Mouse (Mus musculus) neural tube, embryonic 13.5 days (tissue): Measurements from ENCODE around the gene Cxcr6. TPM values are rescaled to one million over a fixed set of nuclear protein-coding genes. Genes with fewer than 3 reads are reported as not detected.

ENCODE experiments used
- ATAC-seq: fragments of 200-750 bp; cut with Nextera tagmentation; 2 replicates; pipeline ENCODE4 v1.8.0; 2017; ENCODE audit warnings: low read depth, mild to moderate bottlenecking, moderate TSS enrichment, moderate library complexity
- H3K27ac ChIP-seq: fragments of 300-500 bp; sonication (generic); replicated peaks from 2 replicates; pipeline ENCODE4 v1.5.1; 2015; ENCODE audit warnings: moderate library complexity, mild to moderate bottlenecking, inconsistent platforms
- H3K27me3 ChIP-seq: fragments of 300-500 bp; sonication (generic); 2 replicates; pipeline ENCODE4 v1.6.1; 2015; ENCODE audit warnings: mild to moderate bottlenecking, inconsistent platforms
- H3K36me3 ChIP-seq: fragments of 300-500 bp; sonication (generic); 2 replicates; pipeline ENCODE4 v1.6.1; 2015; ENCODE audit warnings: mild to moderate bottlenecking, inconsistent platforms
- H3K4me1 ChIP-seq: fragments of 300-500 bp; sonication (generic); replicated peaks from 2 replicates; pipeline ENCODE4 v1.6.1; 2015; ENCODE audit warnings: inconsistent platforms
- H3K4me2 ChIP-seq: fragments of 300-500 bp; sonication (generic); 2 replicates; pipeline ENCODE4 v1.6.1; 2015; ENCODE audit warnings: inconsistent platforms, mild to moderate bottlenecking, moderate library complexity
- H3K4me3 ChIP-seq: fragments of 300-500 bp; sonication (generic); 2 replicates; pipeline ENCODE4 v1.5.1; 2015; ENCODE audit warnings: mild to moderate bottlenecking, inconsistent platforms
- H3K9ac ChIP-seq: fragments of 300-500 bp; sonication (generic); 2 replicates; pipeline ENCODE4 v1.6.1; 2015; ENCODE audit warnings: moderate library complexity, mild to moderate bottlenecking, inconsistent platforms
- H3K9me3 ChIP-seq: fragments of 300-500 bp; sonication (generic); 2 replicates; pipeline ENCODE4 v1.6.1; 2016; ENCODE audit warnings: inconsistent platforms
- WGBS: fragments of 180-500 bp; shearing (Covaris S2); methylation state at CpG from one replicate; pipeline ENCODE4 v1.1.7; 2015; 5-methylcytosine and 5-hydroxymethylcytosine counted together
- polyA plus RNA-seq: library from polyadenylated mRNA; unstranded; fragments of >200 nt; fragmentation: Nextera tagmentation; extraction: Ambion mirVana; gene quantifications from 2 replicates; pipeline ENCODE4 v1.2.1, GENCODE M21; 2015

The Cxcr6 gene
- polyA plus RNA-seq, 1 experiment from 2014 or later: 0.20 TPM

GRCm38 (mm10) chr9:123828916-123829315 lies 22.6 kb downstream of the Cxcr6 start:
- H3K9me3 ChIP-seq: no peaks in the 10 kb centered on the region
- ATAC-seq: no peak
- WGBS: 95% methylated on average over 4 of the region's 4 CpGs
- H3K36me3 ChIP-seq: peaks cover 58% of the 10 kb centered on the region
- H3K9ac ChIP-seq: no peak overlapping the region
- no peak overlapping the region for H3K4me2 ChIP-seq
- no peaks in the 10 kb centered on the region for H3K27me3 ChIP-seq
- no peak overlapping the region for H3K27ac ChIP-seq
- H3K4me3 ChIP-seq: no peak overlapping the region
- H3K4me1 ChIP-seq: no peaks in the 10 kb centered on the region

- 97% methylated on average over 3 of the region's 3 CpGs for whole genome bisulfite sequencing
- peaks cover 54% of the 10 kb centered on the region for H3K36me3 ChIP-seq
- ATAC-seq: no peak
These were observed 29.6 kb downstream of the Cxcr6 start for GRCm38 (mm10) chr9:123835851-123836250.

GRCm38 (mm10) chr9:123840243-123840642 lies 34.0 kb downstream of the Cxcr6 start:
- H3K4me3 ChIP-seq: no peak overlapping the region
- ATAC-seq: no peak
- no peak overlapping the region for H3K4me2 ChIP-seq
- peaks cover 40% of the 10 kb centered on the region for H3K36me3 ChIP-seq
- no peak overlapping the region for H3K9ac ChIP-seq
- H3K9me3 ChIP-seq: no peaks in the 10 kb centered on the region
- H3K27me3 ChIP-seq: no peaks in the 10 kb centered on the region
- H3K27ac ChIP-seq: no peak overlapping the region
- 91% methylated on average over 6 of the region's 6 CpGs for WGBS
- H3K4me1 ChIP-seq: no peaks in the 10 kb centered on the region

More at GRCm38 (mm10) chr9:123835851-123836250, 29.6 kb downstream of the Cxcr6 start:
- Histone ChIP-seq H3K4me1 (no peaks in the 10 kb centered on the region), H3K9me3 (no peaks in the 10 kb centered on the region), H3K4me2 (no peak overlapping the region), H3K4me3 (no peak overlapping the region), H3K9ac (no peak overlapping the region), H3K27me3 (no peaks in the 10 kb centered on the region), H3K27ac (no peak overlapping the region)

- H3K36me3 ChIP-seq: peaks cover 13% of the 10 kb centered on the region
- ATAC-seq: no peak
- H3K9ac ChIP-seq: no peak overlapping the region
- WGBS: 83% methylated on average over 3 of the region's 3 CpGs
- no peaks in the 10 kb centered on the region for H3K27me3 ChIP-seq
- H3K4me1 ChIP-seq: no peaks in the 10 kb centered on the region
- H3K9me3 ChIP-seq: no peaks in the 10 kb centered on the region
- no peak overlapping the region for H3K27ac ChIP-seq
- H3K4me3 ChIP-seq: no peak overlapping the region
- no peak overlapping the region for H3K4me2 ChIP-seq
These were observed 38.2 kb downstream of the Cxcr6 start for GRCm38 (mm10) chr9:123844468-123844867.

GRCm38 (mm10) chr9:123845120-123845519 lies 38.8 kb downstream of the Cxcr6 start:
- H3K9ac ChIP-seq: no peak overlapping the region
- H3K9me3 ChIP-seq: no peaks in the 10 kb centered on the region
- no peak overlapping the region for H3K4me2 ChIP-seq
- no peak overlapping the region for H3K4me3 ChIP-seq
- no peak for ATAC-seq
- H3K4me1 ChIP-seq: no peaks in the 10 kb centered on the region; the same call in 1 of the 2 replicates
- 80% methylated on average over 3 of the region's 3 CpGs for WGBS
- H3K36me3 ChIP-seq: peaks cover 10% of the 10 kb centered on the region
- H3K27me3 ChIP-seq: no peaks in the 10 kb centered on the region
- H3K27ac ChIP-seq: no peak overlapping the region

GRCm38 (mm10) chr9:123846490-123846889 lies 40.2 kb downstream of the Cxcr6 start:
- Histone ChIP-seq H3K4me1 (peaks cover 8% of the 10 kb centered on the region), H3K27me3 (no peaks in the 10 kb centered on the region), H3K9me3 (no peaks in the 10 kb centered on the region), H3K4me3 (no peak overlapping the region), H3K9ac (no peak overlapping the region), H3K36me3 (peaks cover 4% of the 10 kb centered on the region; the same call in 1 of the 2 replicates), H3K27ac (no peak overlapping the region), H3K4me2 (no peak overlapping the region)
- no peak for ATAC-seq
- WGBS: 93% methylated on average over 1 of the region's 1 CpGs

GRCm38 (mm10) chr9:123849976-123850695 lies 43.9 kb downstream of the Cxcr6 start:
- 79% methylated on average over 2 of the region's 2 CpGs for WGBS
- Histone ChIP-seq H3K4me1 (peaks cover 12% of the 10 kb centered on the region), H3K27me3 (no peaks in the 10 kb centered on the region), H3K36me3 (no peaks in the 10 kb centered on the region), H3K9me3 (no peaks in the 10 kb centered on the region), H3K27ac (no peak overlapping the region), H3K9ac (no peak overlapping the region), H3K4me3 (peak overlapping the region; percentile 75; the same call in 1 of the 2 replicates), H3K4me2 (peak overlapping the region; percentile 86)
- ATAC-seq: no peak

- 36% methylated on average over 2 of the region's 2 CpGs for WGBS
- Histone ChIP-seq H3K36me3 (no peaks in the 10 kb centered on the region), H3K9me3 (no peaks in the 10 kb centered on the region), H3K27me3 (0 out of 2 replicates have a peak, but pooled peaks cover 3% of the 10 kb centered on the region), H3K27ac (peak overlapping the region; percentile 86), H3K4me1 (peaks cover 12% of the 10 kb centered on the region), H3K4me3 (peak overlapping the region; percentile 75), H3K4me2 (peak overlapping the region; percentile 86), H3K9ac (0 out of 2 replicates have a peak overlapping the region, but pooled peaks have one; percentile 80)
- no peak for ATAC-seq
These were observed 44.4 kb downstream of the Cxcr6 start for GRCm38 (mm10) chr9:123850705-123851061.

GRCm38 (mm10) chr9:123851062-123851712 lies 44.9 kb downstream of the Cxcr6 start:
- Histone ChIP-seq H3K27me3 (0 out of 2 replicates have a peak, but pooled peaks cover 3% of the 10 kb centered on the region), H3K36me3 (no peaks in the 10 kb centered on the region), H3K4me2 (peak overlapping the region; percentile 86), H3K4me3 (peak overlapping the region; percentile 75), H3K9ac (peak overlapping the region; percentile 80), H3K27ac (peak overlapping the region; percentile 86), H3K4me1 (peaks cover 12% of the 10 kb centered on the region), H3K9me3 (no peaks in the 10 kb centered on the region)
- ATAC-seq: peak; percentile 85
- under 1% methylated on average over 27 of the region's 27 CpGs for WGBS

GRCm38 (mm10) chr9:123851713-123852448 lies 45.6 kb downstream of the Cxcr6 start, which contains the start of gene Fyco1:
Gene Fyco1, minus strand, starts transcription at chr9:123851899.
- Histone ChIP-seq H3K9me3 (no peaks in the 10 kb centered on the region), H3K4me1 (peaks cover 12% of the 10 kb centered on the region), H3K9ac (peak within 1 kb of the TSS; percentile 80), H3K36me3 (no peaks in the 10 kb centered on the region), H3K4me3 (peak within 1 kb of the TSS; percentile 75), H3K27ac (peak within 1 kb of the TSS; percentile 86), H3K27me3 (0 out of 2 replicates have a peak, but pooled peaks cover 3% of the 10 kb centered on the region), H3K4me2 (peak within 1 kb of the TSS; percentile 86)
- peak; percentile 98 for ATAC-seq
- under 1% methylated on average over 47 of the region's 47 CpGs for WGBS

GRCm38 (mm10) chr9:123852449-123853390 lies 46.4 kb downstream of the Cxcr6 start:
- H3K4me3 ChIP-seq: peak overlapping the region; percentile 34

More at GRCm38 (mm10) chr9:123852449-123853390, 46.4 kb downstream of the Cxcr6 start:
- Histone ChIP-seq H3K9me3 (no peaks in the 10 kb centered on the region), H3K27ac (peak overlapping the region; percentile 46; the same call in 1 of the 2 replicates), H3K36me3 (no peaks in the 10 kb centered on the region), H3K9ac (peak overlapping the region; percentile 72), H3K4me1 (peaks cover 12% of the 10 kb centered on the region), H3K27me3 (0 out of 2 replicates have a peak, but pooled peaks cover 3% of the 10 kb centered on the region), H3K4me2 (peak overlapping the region; percentile 65)
- 63% methylated on average over 5 of the region's 5 CpGs for WGBS
- peak; percentile 52 for ATAC-seq
